Mouse (Mus musculus) cerebellum, adult 9-10 months (tissue): ENCODE results near the gene Hspa1l.
"Not testable (repeated sequence)": the region's sequence is repeated elsewhere in the genome, so short reads cannot be mapped to it uniquely, and the experiment has no call there.

Source experiments
- DNase-seq: peaks from one replicate; pipeline ENCODE4 v3.0.0; 2022

Gene Hspa1l

DNA sequence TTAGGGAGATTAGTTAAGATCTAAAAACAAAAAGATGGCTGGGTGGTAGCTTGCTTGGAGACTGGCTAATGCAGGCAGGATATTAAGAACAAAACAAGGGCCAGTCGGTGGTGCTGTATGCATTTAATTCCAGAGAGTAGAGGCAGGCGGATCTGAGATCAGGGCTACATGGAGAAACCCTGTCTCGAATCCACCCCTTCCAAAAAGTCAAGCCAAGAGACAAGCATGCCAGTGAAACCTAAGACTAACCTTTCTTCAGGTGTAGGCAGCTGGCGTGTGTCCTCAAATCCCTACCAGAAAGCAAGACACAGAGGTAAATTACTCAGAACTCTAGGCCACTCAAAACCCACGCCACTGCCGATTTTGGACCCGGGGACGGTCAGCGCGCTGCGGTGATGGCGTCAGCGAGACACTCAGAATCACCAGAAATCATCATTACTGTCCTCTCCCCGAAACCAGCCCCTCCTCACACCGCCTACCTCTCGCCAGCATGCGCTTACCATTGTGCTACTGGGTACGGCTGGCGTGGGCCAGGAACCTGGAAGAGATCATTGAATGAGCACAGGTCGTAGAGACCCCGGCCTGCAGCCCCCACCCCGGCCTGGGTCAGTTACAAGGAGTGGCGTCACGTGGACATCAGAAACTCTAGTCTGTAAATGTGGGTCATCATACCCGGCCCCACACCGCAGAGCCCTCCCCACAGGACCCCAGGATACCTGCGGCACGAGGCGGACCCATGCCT, 20.7 kb upstream of the Hspa1l start:
- DNase-seq: peak; percentile 80

DNA sequence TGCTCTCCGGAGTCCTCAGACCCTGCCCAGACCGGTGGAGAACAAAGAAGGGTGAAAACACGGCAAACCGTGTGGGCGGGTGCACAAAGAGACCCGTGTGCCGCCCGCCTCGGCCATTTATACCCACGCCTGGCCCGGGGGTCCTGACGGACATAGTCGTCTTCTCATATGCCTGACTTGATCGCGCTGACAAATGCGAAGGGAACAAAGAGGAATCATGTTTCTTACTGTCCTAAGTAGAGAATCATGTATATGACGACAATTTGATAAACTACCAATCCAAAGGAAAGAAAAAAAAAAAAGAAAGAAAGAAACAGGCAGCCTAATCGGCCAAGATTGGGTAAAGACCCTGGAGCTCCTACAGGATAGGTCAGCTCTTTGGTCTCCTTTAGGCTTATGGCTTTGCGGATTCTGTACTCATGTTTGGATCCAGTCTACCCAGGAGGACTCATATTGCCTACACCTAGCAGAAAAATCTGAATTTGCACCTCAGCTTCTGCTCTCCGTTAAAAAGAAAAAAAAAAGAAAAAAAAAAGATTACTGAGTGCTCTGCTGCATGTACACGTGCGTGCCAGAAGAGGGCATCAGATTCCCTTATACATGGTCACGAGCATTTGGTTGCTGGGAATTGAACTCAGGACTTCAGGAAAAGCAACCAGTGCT, 20.0 kb upstream of the Hspa1l start:
- peak; percentile 79 for DNase-seq

DNA sequence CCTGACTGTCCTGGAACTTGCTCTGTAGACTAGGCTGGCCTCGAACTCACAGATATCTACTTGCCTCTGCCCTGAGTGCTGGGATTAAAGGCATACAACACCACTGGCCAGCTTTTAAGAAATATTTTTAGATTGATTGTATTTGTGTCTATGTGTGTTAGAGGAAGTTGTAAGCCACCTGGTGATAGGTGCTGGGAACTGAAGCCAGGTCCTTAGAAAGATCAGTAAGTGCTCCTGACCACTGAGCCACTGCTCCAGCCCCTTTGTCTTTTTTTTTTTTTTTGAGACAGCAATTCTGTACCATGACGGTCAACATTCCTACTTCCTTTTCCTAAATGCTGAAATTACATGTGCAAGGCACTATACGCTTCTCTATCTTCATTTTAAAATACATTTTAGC, 19.2 kb upstream of the Hspa1l start:
- no peak for DNase-seq

DNA sequence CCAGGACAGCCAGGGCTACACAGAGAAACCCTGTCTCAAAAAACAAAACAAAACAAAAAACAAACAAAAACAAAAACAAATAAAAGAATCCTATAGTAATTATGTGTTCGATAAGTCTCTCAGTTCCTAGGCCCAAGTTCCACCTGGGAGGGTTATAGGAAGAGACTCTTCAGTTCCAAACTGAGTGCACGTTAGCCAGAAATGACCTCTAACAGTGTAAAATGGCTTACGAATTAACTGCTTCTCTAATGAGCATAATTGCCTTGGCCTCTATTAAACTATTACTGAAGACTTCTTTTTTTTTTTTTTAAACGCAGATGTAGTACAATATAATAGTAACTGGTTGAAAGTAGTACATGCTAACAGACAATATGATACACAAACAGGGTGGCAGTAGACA, 18.6 kb upstream of the Hspa1l start:
- no peak for DNase-seq

DNA sequence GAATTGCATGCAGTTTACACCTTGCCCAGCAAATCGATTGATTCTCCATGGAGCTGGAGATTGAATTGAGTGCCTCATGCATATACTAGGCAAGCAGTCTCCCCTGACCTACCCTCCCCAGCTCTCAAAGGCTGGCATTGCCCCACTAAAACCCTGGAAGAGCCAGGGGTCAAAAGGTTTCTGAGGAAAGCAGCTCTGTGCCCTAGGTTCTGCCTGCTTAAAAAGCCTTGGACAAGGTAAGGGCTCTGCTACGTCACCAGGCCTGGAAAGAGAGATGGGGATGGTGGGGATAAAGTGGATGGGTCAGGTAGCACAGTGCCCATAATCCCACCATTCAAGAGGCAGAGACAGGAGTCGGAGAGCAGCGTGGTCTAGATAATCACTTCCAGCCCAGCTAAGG, 17.7 kb upstream of the Hspa1l start:
- no peak for DNase-seq

DNA sequence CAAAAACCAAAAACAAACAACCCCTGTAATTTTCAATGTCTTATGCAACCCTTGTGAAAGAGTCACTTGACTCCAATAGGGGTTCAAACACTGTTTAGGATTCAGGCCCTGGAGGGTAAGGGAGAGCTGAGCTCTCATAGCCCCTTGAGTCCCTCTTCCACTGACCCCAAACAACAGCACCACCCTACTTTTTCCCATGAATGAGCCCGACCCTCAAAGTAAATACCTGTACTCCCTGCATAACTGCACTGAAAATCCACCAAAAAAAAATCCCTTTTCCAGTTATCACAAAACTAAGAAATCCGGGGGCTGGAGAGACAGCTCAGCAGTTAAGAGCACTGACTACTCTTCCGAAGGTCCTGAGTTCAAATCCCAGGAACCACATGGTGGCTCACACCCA, 16.6 kb upstream of the Hspa1l start:
- DNase-seq: no peak

DNA sequence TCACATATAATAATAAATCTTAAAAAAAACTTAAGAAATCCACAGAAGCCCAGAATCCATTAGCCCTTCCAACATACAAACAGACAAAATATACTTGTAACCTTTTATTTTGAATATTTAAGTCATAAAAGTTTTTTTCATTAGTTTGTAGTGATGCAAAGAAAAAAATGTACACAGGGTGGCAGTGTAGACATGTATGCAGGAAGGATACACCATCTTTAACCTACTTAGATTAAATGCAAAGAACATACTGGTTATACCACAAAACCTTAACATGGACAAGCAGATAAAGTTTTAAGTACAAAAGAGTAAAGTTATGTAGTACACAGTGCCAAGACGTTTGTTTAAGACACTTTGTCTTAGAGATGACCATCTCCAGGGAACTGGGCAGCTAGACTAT, 16.2 kb upstream of the Hspa1l start:
- no peak for DNase-seq

DNA sequence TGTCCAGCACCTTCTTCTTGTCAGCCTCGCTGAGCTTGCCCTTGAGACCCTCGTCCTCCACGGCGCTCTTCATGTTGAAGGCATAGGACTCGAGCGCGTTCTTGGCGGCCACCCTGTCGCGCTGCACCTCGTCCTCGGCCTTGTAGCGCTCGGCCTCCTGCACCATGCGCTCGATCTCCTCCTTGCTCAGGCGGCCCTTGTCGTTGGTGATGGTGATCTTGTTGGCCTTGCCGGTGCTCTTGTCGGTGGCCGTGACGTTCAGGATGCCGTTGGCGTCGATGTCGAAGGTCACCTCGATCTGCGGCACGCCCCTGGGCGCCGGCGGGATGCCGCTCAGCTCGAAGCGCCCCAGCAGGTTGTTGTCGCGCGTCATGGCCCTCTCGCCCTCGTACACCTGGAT, 15.2 kb upstream of the Hspa1l start:
- not testable (repeated sequence) for DNase-seq

DNA sequence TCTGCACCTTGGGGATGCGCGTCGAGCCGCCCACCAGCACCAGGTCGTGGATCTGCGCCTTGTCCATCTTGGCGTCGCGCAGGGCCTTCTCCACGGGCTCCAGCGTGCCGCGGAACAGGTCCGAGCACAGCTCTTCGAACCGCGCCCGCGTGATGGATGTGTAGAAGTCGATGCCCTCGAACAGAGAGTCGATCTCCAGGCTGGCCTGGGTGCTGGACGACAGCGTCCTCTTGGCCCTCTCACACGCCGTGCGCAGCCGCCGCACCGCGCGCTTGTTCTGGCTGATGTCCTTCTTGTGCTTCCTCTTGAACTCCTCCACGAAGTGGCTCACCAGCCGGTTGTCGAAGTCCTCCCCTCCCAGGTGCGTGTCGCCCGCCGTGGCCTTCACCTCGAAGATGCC, 14.5 kb upstream of the Hspa1l start:
- DNase-seq: not testable (repeated sequence)

DNA sequence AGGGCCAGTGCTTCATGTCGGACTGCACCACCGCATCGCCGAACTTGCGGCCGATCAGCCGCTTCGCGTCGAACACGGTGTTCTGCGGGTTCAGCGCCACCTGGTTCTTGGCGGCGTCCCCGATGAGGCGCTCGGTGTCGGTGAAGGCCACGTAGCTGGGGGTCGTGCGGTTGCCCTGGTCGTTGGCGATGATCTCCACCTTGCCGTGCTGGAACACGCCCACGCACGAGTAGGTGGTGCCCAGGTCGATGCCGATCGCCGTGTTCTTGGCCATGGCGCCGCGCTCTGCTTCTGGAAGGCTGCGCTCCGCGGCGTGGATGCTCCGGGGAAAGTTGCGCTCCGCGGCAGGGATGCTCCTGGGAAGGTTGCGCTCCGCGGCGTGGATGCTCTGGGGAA, 13.8 kb upstream of the Hspa1l start:
- DNase-seq: not testable (repeated sequence)

DNA sequence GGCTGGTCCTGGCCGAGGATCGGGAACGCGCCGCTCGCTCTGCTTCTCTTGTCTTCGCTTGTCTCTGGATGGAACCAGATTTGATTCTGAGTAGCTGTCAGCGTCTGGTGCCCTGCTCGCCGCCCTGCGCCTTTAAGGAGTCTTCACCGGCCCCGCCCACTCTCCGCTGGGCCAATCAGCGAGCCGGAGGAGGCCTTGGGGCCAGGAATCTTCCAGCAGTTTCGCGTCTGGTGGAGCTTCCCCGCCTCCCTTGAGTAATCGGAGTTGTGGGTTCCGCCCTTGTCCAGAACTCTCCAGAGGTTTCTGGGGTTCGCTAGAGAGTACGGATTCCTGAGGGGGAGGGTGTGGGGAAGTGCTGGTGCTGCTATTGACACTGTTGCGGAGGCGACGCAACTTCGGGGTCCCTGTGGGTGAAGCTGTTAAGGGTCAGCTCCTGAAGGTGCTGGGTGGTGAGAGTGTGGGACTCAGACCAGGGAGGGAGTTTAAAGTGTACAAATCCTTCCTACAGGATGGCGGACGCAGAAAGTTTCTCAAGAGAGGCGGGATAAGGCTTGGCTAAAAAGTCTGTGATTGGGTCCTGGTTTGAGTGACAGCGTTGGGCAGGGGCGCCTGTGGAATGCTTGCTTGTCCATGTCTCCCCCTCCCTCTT, 13.2 kb upstream of the Hspa1l start, which contains the start of gene Hspa1b:
Hspa1b (minus strand) TSS at position 109 of the 649 bp plus-strand sequence.
- peak; percentile 82 for DNase-seq

DNA sequence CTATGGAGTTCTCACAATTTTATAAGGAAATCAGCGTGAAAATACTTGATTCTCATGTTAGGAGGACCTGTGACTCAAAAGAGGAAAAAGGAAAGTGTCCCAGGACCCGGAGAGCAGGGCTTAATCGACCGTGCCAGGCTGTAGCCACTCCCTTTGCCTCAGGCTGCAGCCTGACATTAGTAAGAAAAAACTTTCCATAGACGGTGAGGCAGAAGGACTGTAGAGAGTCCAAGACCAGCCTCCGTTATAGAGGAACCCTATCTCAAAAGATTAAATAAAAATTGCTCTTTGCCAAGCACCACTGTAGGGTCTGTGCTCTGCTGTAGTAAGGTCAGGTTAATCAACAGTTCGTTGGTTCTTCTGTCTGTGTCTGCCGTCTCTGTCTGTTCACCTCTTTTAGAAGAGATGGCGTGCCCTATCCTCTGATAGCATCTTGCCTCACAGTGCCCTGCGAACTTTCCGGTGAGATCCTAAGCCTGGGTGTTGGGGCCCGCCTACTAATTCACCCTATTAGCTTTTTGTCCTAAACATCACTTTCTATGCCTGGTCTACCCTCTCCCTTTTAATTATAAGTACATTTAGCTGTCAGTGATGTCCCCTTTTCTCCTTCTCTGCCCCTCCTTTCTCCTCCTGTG, 12.5 kb upstream of the Hspa1l start:
- no peak for DNase-seq

DNA sequence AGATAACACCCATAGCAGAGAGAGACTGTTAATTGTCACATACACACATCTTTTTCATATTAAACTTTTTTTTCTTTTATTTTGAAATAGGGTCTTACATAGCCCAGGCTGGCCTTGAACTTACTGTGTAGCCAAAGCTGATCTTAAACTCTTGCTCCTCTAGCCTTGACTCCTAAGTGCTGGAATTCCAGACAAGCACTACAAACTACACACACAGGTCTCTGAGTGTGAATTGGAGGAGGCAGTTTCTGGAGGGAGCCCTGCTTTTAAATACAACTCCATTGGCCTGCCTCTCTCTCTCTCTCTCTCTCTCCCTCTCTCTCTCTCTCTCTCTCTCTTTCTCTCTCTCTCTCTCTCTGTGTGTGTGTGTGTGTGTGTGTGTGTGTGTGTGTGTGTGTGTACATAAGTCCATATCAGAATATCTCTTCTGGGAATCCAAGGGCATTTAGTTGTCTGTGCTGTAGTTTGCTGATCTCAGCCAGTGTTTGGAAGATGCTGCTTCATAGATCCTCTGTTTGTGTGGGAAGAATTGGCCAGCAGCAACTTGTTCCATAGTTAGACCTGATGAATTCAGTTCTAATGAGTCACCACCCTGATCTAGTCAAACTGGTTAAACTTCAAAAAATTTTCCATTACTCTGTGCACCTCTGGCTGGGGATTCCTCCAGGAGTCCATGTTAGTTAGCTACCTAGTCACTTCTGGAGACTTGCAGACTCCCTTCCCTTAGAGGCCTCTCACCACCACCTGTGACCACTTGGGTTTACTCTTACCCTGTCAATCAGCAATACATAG, 11.6 kb upstream of the Hspa1l start:
- DNase-seq: no peak

DNA sequence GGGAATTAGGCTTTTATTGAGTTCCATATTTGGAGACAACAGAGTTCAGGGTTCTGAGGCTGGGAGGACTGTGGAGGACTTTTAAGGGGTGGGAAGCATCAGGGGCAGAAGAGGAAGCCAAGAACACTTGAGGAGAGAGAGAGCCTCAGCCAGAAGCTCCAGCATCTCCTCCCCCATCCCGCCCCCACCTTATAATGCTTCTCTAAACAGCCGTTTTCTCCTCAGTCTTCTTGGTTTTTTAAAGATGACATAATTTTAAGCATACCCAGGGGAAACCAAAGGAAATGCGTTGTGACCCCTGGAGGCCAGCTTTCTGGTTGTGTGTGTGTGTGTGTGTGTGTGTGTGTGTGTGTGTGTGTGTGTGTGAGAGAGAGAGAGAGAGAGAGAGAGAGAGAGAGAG, 10.4 kb upstream of the Hspa1l start:
- no peak for DNase-seq

DNA sequence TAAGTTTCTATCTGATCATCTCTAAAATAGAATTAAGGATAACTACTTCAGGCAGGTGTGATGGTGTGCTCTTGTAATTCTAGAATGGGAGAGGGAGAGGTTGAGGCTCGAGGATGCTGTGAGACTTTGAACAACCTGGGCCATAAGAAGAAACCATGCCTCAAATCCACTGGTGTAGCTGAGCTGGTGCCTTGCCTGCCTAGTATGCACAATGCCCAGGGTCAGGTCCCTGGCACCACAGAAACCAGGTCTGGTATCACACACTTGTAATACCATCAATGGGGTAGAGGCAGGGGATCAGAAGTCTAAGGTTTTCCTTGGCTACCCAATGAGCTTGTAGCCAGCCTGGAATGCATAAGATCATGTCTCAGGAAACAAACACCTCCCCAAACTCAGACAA, 9.7 kb upstream of the Hspa1l start:
- no peak for DNase-seq

DNA sequence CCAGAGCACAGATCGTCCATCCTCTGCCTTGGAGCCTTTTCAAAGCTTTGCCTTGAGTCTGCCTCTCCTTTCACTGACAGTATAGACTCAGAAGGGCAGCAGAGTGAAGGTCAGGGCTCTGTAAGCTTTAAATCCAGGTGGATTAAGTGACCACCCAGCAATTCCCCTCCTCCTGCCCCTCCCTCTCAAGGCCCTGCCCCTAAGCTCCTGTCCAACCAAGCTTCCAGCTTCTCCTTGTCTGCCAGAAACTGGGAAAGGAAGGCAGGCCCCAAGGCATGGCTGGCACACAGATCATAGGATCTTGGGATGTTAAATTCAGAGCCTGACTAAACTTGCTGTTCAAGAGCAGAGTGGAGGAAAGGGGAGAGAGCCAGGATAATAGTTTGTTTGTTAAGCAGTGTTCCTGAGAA, 7.9 kb upstream of the Hspa1l start:
- no peak for DNase-seq

DNA sequence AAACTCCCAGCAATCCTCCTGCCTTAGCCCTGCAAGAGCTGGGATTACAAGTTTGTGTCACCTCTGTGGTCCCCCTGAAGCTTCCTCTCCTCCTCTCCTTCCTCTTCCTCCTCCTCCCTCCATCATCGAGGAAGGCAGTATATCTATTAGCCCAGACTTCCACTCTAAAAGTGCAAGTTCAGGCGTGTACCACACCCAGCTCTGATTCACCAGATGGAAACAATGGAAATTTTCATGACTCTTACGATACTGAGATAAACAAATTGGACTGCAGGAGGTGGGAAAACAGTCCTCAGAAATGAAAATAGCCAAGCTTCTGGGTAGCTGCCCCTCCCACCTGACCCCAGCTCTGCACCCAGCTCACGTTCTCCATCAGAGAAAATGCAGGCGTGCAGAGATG, 6.9 kb upstream of the Hspa1l start:
- no peak for DNase-seq

DNA sequence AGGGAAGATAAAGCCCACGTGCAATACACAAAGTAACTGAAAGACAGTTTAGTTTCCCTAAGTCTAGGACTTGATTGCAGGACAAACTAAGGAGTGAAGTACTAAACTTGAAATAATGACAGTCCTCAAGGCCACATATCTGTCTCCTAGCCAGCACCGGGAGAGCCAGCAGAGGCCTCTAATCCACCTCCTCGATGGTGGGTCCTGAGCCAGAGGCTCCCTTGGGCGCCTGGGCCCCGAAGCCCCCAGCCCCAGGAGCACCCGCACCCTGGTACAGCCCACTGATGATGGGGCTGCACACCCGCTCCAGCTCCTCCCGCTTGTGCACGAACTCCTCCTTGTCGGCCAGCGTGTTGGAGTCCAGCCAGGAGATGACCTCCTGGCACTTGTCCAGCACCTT, 2.7 kb upstream of the Hspa1l start, which contains the start of gene Gm20481:
Gm20481 (plus strand) TSS at position 91 of the 400 bp plus-strand sequence.
- DNase-seq: not testable (repeated sequence)

DNA sequence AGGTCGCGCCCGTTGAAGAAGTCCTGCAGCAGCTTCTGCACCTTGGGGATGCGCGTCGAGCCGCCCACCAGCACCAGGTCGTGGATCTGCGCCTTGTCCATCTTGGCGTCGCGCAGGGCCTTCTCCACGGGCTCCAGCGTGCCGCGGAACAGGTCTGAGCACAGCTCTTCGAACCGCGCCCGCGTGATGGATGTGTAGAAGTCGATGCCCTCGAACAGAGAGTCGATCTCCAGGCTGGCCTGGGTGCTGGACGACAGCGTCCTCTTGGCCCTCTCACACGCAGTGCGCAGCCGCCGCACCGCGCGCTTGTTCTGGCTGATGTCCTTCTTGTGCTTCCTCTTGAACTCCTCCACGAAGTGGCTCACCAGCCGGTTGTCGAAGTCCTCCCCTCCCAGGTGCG, 1.7 kb upstream of the Hspa1l start:
- DNase-seq: not testable (repeated sequence)

DNA sequence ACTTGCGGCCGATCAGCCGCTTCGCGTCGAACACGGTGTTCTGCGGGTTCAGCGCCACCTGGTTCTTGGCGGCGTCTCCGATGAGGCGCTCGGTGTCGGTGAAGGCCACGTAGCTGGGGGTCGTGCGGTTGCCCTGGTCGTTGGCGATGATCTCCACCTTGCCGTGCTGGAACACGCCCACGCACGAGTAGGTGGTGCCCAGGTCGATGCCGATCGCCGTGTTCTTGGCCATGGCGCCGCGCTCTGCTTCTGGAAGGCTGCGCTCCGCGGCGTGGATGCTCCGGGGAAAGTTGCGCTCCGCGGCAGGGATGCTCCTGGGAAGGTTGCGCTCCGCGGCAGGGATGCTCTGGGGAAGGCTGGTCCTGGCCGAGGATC, 822 bp upstream of the Hspa1l start:
- DNase-seq: not testable (repeated sequence)

DNA sequence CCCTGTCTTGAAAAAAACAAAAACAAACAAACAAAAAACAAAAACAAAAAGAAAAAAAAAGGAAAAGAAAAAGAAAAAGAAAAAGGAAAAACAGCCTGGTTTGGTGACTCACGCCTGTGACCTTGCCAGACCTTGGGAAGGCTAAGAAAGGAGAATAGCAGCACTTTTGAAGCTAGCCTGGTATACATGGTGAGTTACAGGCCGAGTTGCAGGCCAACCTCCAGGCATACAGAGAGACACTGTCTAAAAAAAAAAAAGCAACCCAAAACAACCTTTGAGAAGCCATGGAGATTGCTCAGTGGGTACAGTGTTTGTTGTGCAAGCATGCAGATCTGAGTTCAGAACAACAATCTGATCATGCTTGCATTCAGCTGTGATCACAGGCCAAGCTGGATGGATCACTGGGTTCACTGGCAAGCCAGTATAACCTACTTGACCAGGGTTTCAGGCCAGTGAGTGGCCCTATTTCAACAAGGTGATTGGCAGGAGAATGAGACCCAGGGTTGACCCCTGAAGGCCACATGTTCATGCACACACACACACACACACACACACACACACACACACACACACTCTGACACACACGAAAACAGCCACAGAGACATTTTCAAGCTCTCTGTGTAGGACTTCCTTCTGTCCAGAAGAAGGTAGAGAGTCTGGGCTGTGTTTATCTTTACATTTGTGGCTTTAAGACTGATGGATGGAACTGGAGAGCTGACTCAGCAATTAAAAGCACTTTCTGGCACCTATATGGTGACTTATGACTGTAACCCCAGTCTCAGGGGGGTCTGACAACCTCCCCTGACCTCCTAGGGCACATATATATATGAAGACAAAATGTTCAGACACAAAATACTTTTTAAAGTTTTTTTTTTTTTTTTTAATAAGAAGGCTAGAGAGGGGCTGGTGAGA, 3.3 kb downstream of the Hspa1l start:
- DNase-seq: no peak

DNA sequence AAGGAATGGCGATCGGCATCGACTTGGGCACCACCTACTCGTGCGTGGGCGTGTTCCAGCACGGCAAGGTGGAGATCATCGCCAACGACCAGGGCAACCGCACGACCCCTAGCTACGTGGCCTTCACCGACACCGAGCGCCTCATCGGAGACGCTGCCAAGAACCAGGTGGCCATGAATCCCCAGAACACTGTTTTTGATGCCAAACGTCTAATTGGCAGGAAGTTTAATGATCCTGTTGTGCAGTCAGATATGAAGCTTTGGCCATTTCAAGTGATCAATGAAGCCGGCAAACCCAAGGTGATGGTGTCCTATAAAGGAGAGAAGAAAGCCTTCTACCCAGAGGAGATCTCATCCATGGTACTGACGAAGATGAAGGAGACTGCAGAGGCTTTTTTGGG, 4.5 kb downstream of the Hspa1l start:
- DNase-seq: no peak
